Mouse (Mus musculus) kidney, embryonic 16.5 days (tissue): ENCODE measurements at regions not wholly inside any gene's neighbourhood (a gene's known extent, or its start where the extent isn't known, plus 50 kb on each side); places are given as distances from the start of the nearest gene placed in this dataset.

Source experiments
- ATAC-seq: fragments of 200-750 bp; cut with Nextera tagmentation; 2 replicates; pipeline ENCODE4 v1.8.0; 2017; ENCODE audit warnings: moderate TSS enrichment; ENCODE audit not compliant: low FRiP score, low TSS enrichment
- H3K27ac ChIP-seq: fragments of 300-500 bp; sonication (generic); 2 replicates; pipeline ENCODE4 v1.5.1; 2014; ENCODE audit warnings: low read length
- H3K27me3 ChIP-seq: fragments of 300-500 bp; sonication (generic); 2 replicates; pipeline ENCODE4 v1.6.1; 2014; ENCODE audit warnings: low read length, control low read depth, mixed read lengths; ENCODE audit not compliant: insufficient read depth
- H3K36me3 ChIP-seq: fragments of 300-500 bp; sonication (generic); 2 replicates; pipeline ENCODE4 v1.6.1; 2014; ENCODE audit warnings: low read length, control low read depth, mixed read lengths; ENCODE audit not compliant: insufficient read depth
- H3K4me1 ChIP-seq: fragments of 300-500 bp; sonication (generic); 2 replicates; pipeline ENCODE4 v1.6.1; 2014; ENCODE audit warnings: low read length, control low read depth, mixed read lengths; ENCODE audit not compliant: insufficient read depth
- H3K4me2 ChIP-seq: fragments of 300-500 bp; sonication (generic); replicated peaks from 2 replicates; pipeline ENCODE4 v1.6.1; 2014; ENCODE audit warnings: low read depth, low read length
- H3K4me3 ChIP-seq: fragments of 300-500 bp; sonication (generic); 2 replicates; pipeline ENCODE4 v1.5.1; 2014; ENCODE audit warnings: mild to moderate bottlenecking, low read length
- H3K9ac ChIP-seq: fragments of 300-500 bp; sonication (generic); replicated peaks from 2 replicates; pipeline ENCODE4 v1.6.1; 2014; ENCODE audit warnings: low read length
- H3K9me3 ChIP-seq: fragments of 300-500 bp; sonication (generic); 2 replicates; pipeline ENCODE4 v1.6.1; 2016; ENCODE audit warnings: low read length, control low read depth
- WGBS: fragments of 180-500 bp; shearing (Covaris S2); extraction: QIAGEN DNeasy Blood & Tissue Kit; methylation state at CpG from one replicate; pipeline ENCODE4 v1.1.7; 2014; 5-methylcytosine and 5-hydroxymethylcytosine counted together

GRCm38 (mm10) chr12:13024215-13024841, 82.6 kb upstream of the Mycn start:
- H3K4me1 ChIP-seq, result peaks cover 6% of the 10 kb centered on the region; the same call in 1 of the 2 replicates
- H3K27ac ChIP-seq, result no peak overlapping the region
- no peak overlapping the region for H3K9ac ChIP-seq
- H3K4me2 ChIP-seq, result no peak overlapping the region
- no peaks in the 10 kb centered on the region for H3K36me3 ChIP-seq
- H3K4me3 ChIP-seq, result no peak overlapping the region
- no peak for ATAC-seq
- no peaks in the 10 kb centered on the region for H3K9me3 ChIP-seq
- no peaks in the 10 kb centered on the region for H3K27me3 ChIP-seq
- 72% methylated on average over 8 of the region's 8 CpGs for WGBS

- ATAC-seq, result no peak
Measured at GRCm38 (mm10) chr12:13011023-13011761, 69.5 kb upstream of the Mycn start.

GRCm38 (mm10) chr12:13010405-13010804, 68.7 kb upstream of the Mycn start:
- WGBS, result 85% methylated on average over 3 of the region's 3 CpGs

More at GRCm38 (mm10) chr12:13011023-13011761, 69.5 kb upstream of the Mycn start:
- Histone ChIP-seq H3K9ac (no peak overlapping the region), H3K27me3 (no peaks in the 10 kb centered on the region), H3K4me1 (no peaks in the 10 kb centered on the region), H3K27ac (no peak overlapping the region), H3K36me3 (no peaks in the 10 kb centered on the region), H3K4me3 (no peak overlapping the region), H3K4me2 (no peak overlapping the region), H3K9me3 (no peaks in the 10 kb centered on the region)
- 83% methylated on average over 9 of the region's 9 CpGs for WGBS

GRCm38 (mm10) chr12:13009470-13009869, 67.8 kb upstream of the Mycn start:
- H3K9me3 ChIP-seq, result no peaks in the 10 kb centered on the region
- H3K36me3 ChIP-seq, result no peaks in the 10 kb centered on the region
- H3K27me3 ChIP-seq, result no peaks in the 10 kb centered on the region
- H3K4me3 ChIP-seq, result no peak overlapping the region
- 43% methylated on average over 2 of the region's 2 CpGs for WGBS
- H3K4me2 ChIP-seq, result no peak overlapping the region
- no peak overlapping the region for H3K9ac ChIP-seq
- no peaks in the 10 kb centered on the region for H3K4me1 ChIP-seq
- no peak overlapping the region for H3K27ac ChIP-seq
- no peak for ATAC-seq

More at GRCm38 (mm10) chr12:13010405-13010804, 68.7 kb upstream of the Mycn start:
- H3K4me2 ChIP-seq, result no peak overlapping the region
- no peak for ATAC-seq
- H3K4me1 ChIP-seq, result no peaks in the 10 kb centered on the region
- H3K9me3 ChIP-seq, result no peaks in the 10 kb centered on the region
- no peak overlapping the region for H3K27ac ChIP-seq
- no peaks in the 10 kb centered on the region for H3K27me3 ChIP-seq
- H3K4me3 ChIP-seq, result no peak overlapping the region
- no peaks in the 10 kb centered on the region for H3K36me3 ChIP-seq
- H3K9ac ChIP-seq, result no peak overlapping the region

- Histone ChIP-seq H3K4me3 (no peak overlapping the region), H3K27me3 (no peaks in the 10 kb centered on the region), H3K9ac (no peak overlapping the region), H3K4me1 (no peaks in the 10 kb centered on the region), H3K4me2 (no peak overlapping the region), H3K9me3 (no peaks in the 10 kb centered on the region), H3K27ac (no peak overlapping the region), H3K36me3 (no peaks in the 10 kb centered on the region)
- no peak for ATAC-seq
- WGBS, result 76% methylated on average over 3 of the region's 3 CpGs
Measured at GRCm38 (mm10) chr12:13002703-13003102, 61.0 kb upstream of the Mycn start.

GRCm38 (mm10) chr12:13002069-13002590, 60.4 kb upstream of the Mycn start:
- H3K4me3 ChIP-seq, result no peak overlapping the region
- no peak for ATAC-seq
- no peaks in the 10 kb centered on the region for H3K27me3 ChIP-seq
- no peaks in the 10 kb centered on the region for H3K36me3 ChIP-seq
- H3K9ac ChIP-seq, result no peak overlapping the region
- H3K4me2 ChIP-seq, result no peak overlapping the region
- H3K27ac ChIP-seq, result no peak overlapping the region
- H3K4me1 ChIP-seq, result no peaks in the 10 kb centered on the region
- no peaks in the 10 kb centered on the region for H3K9me3 ChIP-seq
- 91% methylated on average over 6 of the region's 6 CpGs for WGBS

- Histone ChIP-seq H3K9ac (no peak overlapping the region), H3K4me3 (no peak overlapping the region), H3K4me2 (no peak overlapping the region), H3K27me3 (no peaks in the 10 kb centered on the region), H3K36me3 (no peaks in the 10 kb centered on the region), H3K9me3 (no peaks in the 10 kb centered on the region), H3K27ac (no peak overlapping the region), H3K4me1 (peaks cover 33% of the 10 kb centered on the region)
- WGBS, result 85% methylated on average over 9 of the region's 9 CpGs
- ATAC-seq, result no peak
Measured at GRCm38 (mm10) chr12:12995974-12996361, 54.3 kb upstream of the Mycn start.

- H3K4me3 ChIP-seq, result no peak overlapping the region
- no peak overlapping the region for H3K4me2 ChIP-seq
- WGBS, result 44% methylated on average over 21 of the region's 21 CpGs
- ATAC-seq, result peak; percentile 83
- no peaks in the 10 kb centered on the region for H3K9me3 ChIP-seq
- no peak overlapping the region for H3K9ac ChIP-seq
- peaks cover 33% of the 10 kb centered on the region for H3K4me1 ChIP-seq
- no peak overlapping the region for H3K27ac ChIP-seq
- no peaks in the 10 kb centered on the region for H3K36me3 ChIP-seq
- no peaks in the 10 kb centered on the region for H3K27me3 ChIP-seq
Measured at GRCm38 (mm10) chr12:12995061-12995973, 53.6 kb upstream of the Mycn start.

GRCm38 (mm10) chr12:12993894-12994714, 52.4 kb upstream of the Mycn start:
- no peaks in the 10 kb centered on the region for H3K36me3 ChIP-seq
- H3K27ac ChIP-seq, result peak overlapping the region; percentile 29
- no peak overlapping the region for H3K4me3 ChIP-seq
- peaks cover 33% of the 10 kb centered on the region for H3K4me1 ChIP-seq
- 58% methylated on average over 8 of the region's 8 CpGs for WGBS
- H3K9me3 ChIP-seq, result no peaks in the 10 kb centered on the region
- H3K27me3 ChIP-seq, result no peaks in the 10 kb centered on the region
- peak; percentile 67 for ATAC-seq
- H3K4me2 ChIP-seq, result no peak overlapping the region
- no peak overlapping the region for H3K9ac ChIP-seq
